9 mouse cellular contexts compared by ENCODE assay signal in the genomic region with DNA sequence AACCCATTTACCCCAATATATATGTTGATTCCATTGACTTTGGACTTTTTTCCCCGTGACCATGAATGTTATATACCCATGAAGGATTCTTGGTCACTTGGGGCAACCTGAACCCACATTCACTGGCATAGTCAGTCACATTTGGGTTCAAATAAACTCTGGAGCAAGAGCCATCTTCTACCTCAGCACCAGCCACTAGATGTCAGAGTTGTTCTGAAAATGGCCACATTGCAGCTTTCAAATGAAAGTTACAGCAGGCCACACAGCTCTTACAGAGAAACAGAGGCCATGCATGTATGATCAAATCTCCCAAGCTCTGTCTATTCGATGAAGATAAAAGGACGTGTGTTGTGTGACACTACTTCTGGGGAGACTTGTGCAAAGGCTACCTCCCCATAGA. TPM values are rescaled to one million over a fixed set of nuclear protein-coding genes. Genes with fewer than 3 reads are reported as not detected.
DNase-seq lines count a peak whose midpoint lies in the region; ATAC-seq and TF ChIP-seq lines count a peak whose summit lies in the region.
"Had no signal": no experiment of that assay in that cellular context is flagged by ENCODE, and none has a peak within 500 bp of the region (broad histone marks: within the 10 kb centered on the region; RNA-seq: fewer than 3 reads in every experiment).

No protein-coding gene starts in this region.

- 57% methylated on average over 3 of the region's 3 CpGs for WGBS in intestine, postnatal 0 days
- WGBS in intestine, embryonic 15.5 days: 57% methylated on average over 3 of the region's 3 CpGs
- WGBS in kidney, postnatal 0 days: 60% methylated on average over 3 of the region's 3 CpGs
- 58% methylated on average over 3 of the region's 3 CpGs for WGBS in midbrain, embryonic 15.5 days

- H3K4me1 ChIP-seq in intestine, postnatal 0 days (replicated peaks; ENCODE audit: control insufficient read depth, insufficient read depth, low read length): no peaks in the 10 kb centered on the region
- no peaks in the 10 kb centered on the region for H3K4me1 ChIP-seq in intestine, embryonic 15.5 days (replicated peaks)
- no peaks in the 10 kb centered on the region for H3K4me1 ChIP-seq in kidney, postnatal 0 days (replicated peaks; ENCODE audit: insufficient read depth, low read length)
- no peaks in the 10 kb centered on the region for H3K4me1 ChIP-seq in midbrain, embryonic 15.5 days
- H3K4me1 ChIP-seq: embryonic facial prominence, embryonic 15.5 days; limb, embryonic 13.5 days had no signal

- H3K27ac ChIP-seq in intestine, postnatal 0 days (ENCODE audit: low read depth, low read length): no peak overlapping the region
- H3K27ac ChIP-seq in intestine, embryonic 15.5 days: no peak overlapping the region
- no peak overlapping the region for H3K27ac ChIP-seq in kidney, postnatal 0 days
- no peak overlapping the region for H3K27ac ChIP-seq in midbrain, embryonic 15.5 days
- H3K27ac ChIP-seq: embryonic facial prominence, embryonic 15.5 days; limb, embryonic 13.5 days had no signal

- no peaks in the 10 kb centered on the region for H3K27me3 ChIP-seq in intestine, postnatal 0 days (replicated peaks; ENCODE audit: control insufficient read depth, insufficient read depth, low read length)
- H3K27me3 ChIP-seq in intestine, embryonic 15.5 days (replicated peaks): no peaks in the 10 kb centered on the region
- no peaks in the 10 kb centered on the region for H3K27me3 ChIP-seq in kidney, postnatal 0 days (ENCODE audit: insufficient read depth, low read length)
- no peaks in the 10 kb centered on the region for H3K27me3 ChIP-seq in midbrain, embryonic 15.5 days (replicated peaks)
- H3K27me3 ChIP-seq: embryonic facial prominence, embryonic 15.5 days; limb, embryonic 13.5 days had no signal

- peak; percentile 57 to 59 for DNase-seq in CD8-positive naive resting alpha-beta T cell, adult 2 months (ENCODE audit: low read depth in 2 of 2, low spot score in 2 of 2)
- peak; percentile 55 for DNase-seq in kidney, postnatal 0 days (ENCODE audit: low spot score)
- DNase-seq in spleen, postnatal 36 days (ENCODE audit: low spot score in 2 of 2): no peak

- H3K9ac ChIP-seq in intestine, postnatal 0 days (ENCODE audit: low read depth, low read length): no peak overlapping the region
- no peak overlapping the region for H3K9ac ChIP-seq in intestine, embryonic 15.5 days
- no peak overlapping the region for H3K9ac ChIP-seq in kidney, postnatal 0 days (ENCODE audit: low read depth, low read length)
- H3K9ac ChIP-seq in midbrain, embryonic 15.5 days: no peak overlapping the region
- H3K9ac ChIP-seq: embryonic facial prominence, embryonic 15.5 days; limb, embryonic 13.5 days had no signal

- TF ChIP-seq CTCF in intestine, postnatal 0 days (IDR thresholded peaks at IDR 0.05; ENCODE audit: low read depth): peak; percentile 71
- peak; percentile 68 for TF ChIP-seq CTCF in kidney, postnatal 0 days (IDR thresholded peaks at IDR 0.05; ENCODE audit: low read depth)

- no peak for ATAC-seq in intestine, postnatal 0 days
- ATAC-seq in intestine, embryonic 15.5 days: no peak
- peak; percentile 98 for ATAC-seq in activated CD4-positive, CD25-positive, alpha-beta regulatory T cell, adult 4 months
- ATAC-seq in kidney, postnatal 0 days (replicated peaks; ENCODE audit: low FRiP score, low read depth): 0 out of 2 replicates have a peak, but pooled peaks have one; percentile 25
- ATAC-seq in midbrain, embryonic 15.5 days (replicated peaks): peak; percentile 50; the same call in 1 of the 2 replicates

- no peak overlapping the region for H3K4me2 ChIP-seq in intestine, postnatal 0 days (replicated peaks; ENCODE audit: low read depth)
- H3K4me2 ChIP-seq in intestine, embryonic 15.5 days (replicated peaks): no peak overlapping the region
- H3K4me2 ChIP-seq in kidney, postnatal 0 days (ENCODE audit: low read length): no peak overlapping the region
- no peak overlapping the region for H3K4me2 ChIP-seq in midbrain, embryonic 15.5 days
- H3K4me2 ChIP-seq: embryonic facial prominence, embryonic 15.5 days; limb, embryonic 13.5 days had no signal

- H3K9me3 ChIP-seq in intestine, postnatal 0 days (ENCODE audit: control insufficient read depth): no peaks in the 10 kb centered on the region
- H3K9me3 ChIP-seq in intestine, embryonic 15.5 days: no peaks in the 10 kb centered on the region
- H3K9me3 ChIP-seq in kidney, postnatal 0 days (replicated peaks; ENCODE audit: low read length): no peaks in the 10 kb centered on the region
- H3K9me3 ChIP-seq in midbrain, embryonic 15.5 days: no peaks in the 10 kb centered on the region
- H3K9me3 ChIP-seq: embryonic facial prominence, embryonic 15.5 days; limb, embryonic 13.5 days had no signal

- no peaks in the 10 kb centered on the region for H3K36me3 ChIP-seq in intestine, postnatal 0 days (ENCODE audit: control insufficient read depth, insufficient read depth)
- no peaks in the 10 kb centered on the region for H3K36me3 ChIP-seq in intestine, embryonic 15.5 days
- H3K36me3 ChIP-seq in kidney, postnatal 0 days (ENCODE audit: insufficient read depth, low read length): no peaks in the 10 kb centered on the region
- no peaks in the 10 kb centered on the region for H3K36me3 ChIP-seq in midbrain, embryonic 15.5 days (replicated peaks)
- H3K36me3 ChIP-seq: embryonic facial prominence, embryonic 15.5 days; limb, embryonic 13.5 days had no signal

- H3K4me3 ChIP-seq in intestine, postnatal 0 days (ENCODE audit: low read depth, low read length): no peak overlapping the region
- H3K4me3 ChIP-seq in intestine, embryonic 15.5 days (replicated peaks): no peak overlapping the region
- H3K4me3 ChIP-seq in kidney, postnatal 0 days (replicated peaks; ENCODE audit: low read depth, low read length): no peak overlapping the region
- H3K4me3 ChIP-seq in midbrain, embryonic 15.5 days: no peak overlapping the region
- H3K4me3 ChIP-seq: embryonic facial prominence, embryonic 15.5 days; limb, embryonic 13.5 days had no signal

RNA-seq across cellular contexts. Expression of a gene that starts 11.6 kb away (rescaled TPM):
- polyA plus RNA-seq in intestine, postnatal 0 days (2015; fragmentation: Nextera tagmentation; extraction: Ambion mirVana): 0.16 TPM in 1 of 2 replicates, not detected in the other
- polyA plus RNA-seq in intestine, embryonic 15.5 days (2015; fragmentation: Nextera tagmentation; extraction: Ambion mirVana): 0.34 and 0.58 TPM in 2 replicates
- polyA plus RNA-seq in activated CD4-positive, CD25-positive, alpha-beta regulatory T cell, adult 4 months (2017; shearing (Covaris generic)): 100 to 1,000 TPM; 168 to 204 TPM
- 0.14 and 0.20 TPM in 2 replicates for polyA plus RNA-seq in kidney, postnatal 0 days (2015; fragmentation: Nextera tagmentation; extraction: Ambion mirVana)
- 0.23 and 0.28 TPM in 2 replicates for polyA plus RNA-seq in midbrain, embryonic 15.5 days (2015; fragmentation: Nextera tagmentation; extraction: Ambion mirVana)

RNA-seq across cellular contexts. Expression of a gene that starts 49.8 kb away (rescaled TPM):
- polyA plus RNA-seq in intestine, postnatal 0 days (2015; fragmentation: Nextera tagmentation; extraction: Ambion mirVana): 24.4 TPM in 2 replicates
- 36.3 and 38.7 TPM in 2 replicates for polyA plus RNA-seq in intestine, embryonic 15.5 days (2015; fragmentation: Nextera tagmentation; extraction: Ambion mirVana)
- 10 to 100 TPM; 16.9 to 18.8 TPM for polyA plus RNA-seq in activated CD4-positive, CD25-positive, alpha-beta regulatory T cell, adult 4 months (2017; shearing (Covaris generic))
- 62.5 and 63.1 TPM in 2 replicates for polyA plus RNA-seq in kidney, postnatal 0 days (2015; fragmentation: Nextera tagmentation; extraction: Ambion mirVana)
- polyA plus RNA-seq in midbrain, embryonic 15.5 days (2015; fragmentation: Nextera tagmentation; extraction: Ambion mirVana): 39.5 and 42.1 TPM in 2 replicates

Comparison
In these comparisons a context has a peak if more than half of its experiments do, and no peak if none do; other contexts are left out.
1. ATAC-seq: peak in activated CD4-positive, CD25-positive, alpha-beta regulatory T cell, adult 4 months (single experiment), kidney, postnatal 0 days (single experiment) and midbrain, embryonic 15.5 days (single experiment); none in intestine, postnatal 0 days (single experiment) and intestine, embryonic 15.5 days (single experiment).
2. DNase-seq: peak in CD8-positive naive resting alpha-beta T cell, adult 2 months (2 of 2) and kidney, postnatal 0 days (single experiment); none in spleen, postnatal 36 days (0 of 2).
3. RNA of a gene that starts 11.6 kb away (polyA plus RNA-seq): 168 to 204 TPM in activated CD4-positive, CD25-positive, alpha-beta regulatory T cell, adult 4 months; 0.34 to 0.58 TPM in intestine, embryonic 15.5 days, 0.23 to 0.28 TPM in midbrain, embryonic 15.5 days, 0.14 to 0.20 TPM in kidney, postnatal 0 days and 0.16 TPM in intestine, postnatal 0 days; every median in the first group is over 100 times any median in the second.